Mouse (Mus musculus) heart, embryonic 11.5 days (tissue): ENCODE data around the gene Sapcd2. TPM values are rescaled to one million over a fixed set of nuclear protein-coding genes. Genes with fewer than 3 reads are reported as not detected.

ENCODE experiments used
- ATAC-seq: fragments of 200-750 bp; cut with Nextera tagmentation; replicated peaks from 2 replicates; pipeline ENCODE4 v1.8.0; 2017; ENCODE audit warnings: moderate library complexity; ENCODE audit not compliant: insufficient number of reproducible peaks, low FRiP score, low TSS enrichment
- H3K27ac ChIP-seq: fragments of 300-500 bp; sonication (generic); 2 replicates; pipeline ENCODE4 v1.5.1; 2014; ENCODE audit warnings: mild to moderate bottlenecking, low read depth, low read length
- H3K27me3 ChIP-seq: fragments of 300-500 bp; sonication (generic); 2 replicates; pipeline ENCODE4 v1.6.1; 2014; ENCODE audit warnings: mild to moderate bottlenecking, low read length, mixed read lengths; ENCODE audit not compliant: control insufficient read depth, insufficient read depth
- H3K36me3 ChIP-seq: fragments of 300-500 bp; sonication (generic); 2 replicates; pipeline ENCODE4 v1.6.1; 2014; ENCODE audit warnings: mild to moderate bottlenecking, low read length, moderate library complexity, mixed read lengths; ENCODE audit not compliant: control insufficient read depth, insufficient read depth
- H3K4me1 ChIP-seq: fragments of 300-500 bp; sonication (generic); 2 replicates; pipeline ENCODE4 v1.6.1; 2014; ENCODE audit warnings: low read length; ENCODE audit not compliant: control insufficient read depth, insufficient read depth
- H3K4me2 ChIP-seq: fragments of 300-500 bp; sonication (generic); 2 replicates; pipeline ENCODE4 v1.6.1; 2014; ENCODE audit warnings: mild to moderate bottlenecking, moderate library complexity
- H3K4me3 ChIP-seq: fragments of 300-500 bp; sonication (generic); 2 replicates; pipeline ENCODE4 v1.5.1; 2014; ENCODE audit warnings: low read depth, low read length
- H3K9ac ChIP-seq: fragments of 300-500 bp; sonication (generic); 2 replicates; pipeline ENCODE4 v1.6.1; 2014; ENCODE audit warnings: mild to moderate bottlenecking, low read depth, low read length, moderate library complexity
- H3K9me3 ChIP-seq: fragments of 300-500 bp; sonication (generic); replicated peaks from 2 replicates; pipeline ENCODE4 v1.6.1; 2016; ENCODE audit warnings: low read length; ENCODE audit not compliant: control insufficient read depth
- WGBS: fragments of 180-500 bp; shearing (Covaris S2); extraction: QIAGEN DNeasy Blood & Tissue Kit; methylation state at CpG from one replicate; pipeline ENCODE4 v1.1.7; 2014; ENCODE audit not compliant: insufficient replicate concordance; 5-methylcytosine and 5-hydroxymethylcytosine counted together
- polyA plus RNA-seq: library from polyadenylated mRNA; unstranded; fragments of >200 nt; fragmentation: Nextera tagmentation; extraction: Ambion mirVana; gene quantifications from 2 replicates; pipeline ENCODE4 v1.2.1, GENCODE M21; 2014

The Sapcd2 gene
- polyA plus RNA-seq, 1 experiment from 2014 or later: 16.0 TPM

- Histone ChIP-seq H3K36me3 (no peaks in the 10 kb centered on the region), H3K27me3 (peaks cover 54% of the 10 kb centered on the region), H3K9ac (no peak overlapping the region), H3K4me1 (peaks cover 4% of the 10 kb centered on the region; the same call in 1 of the 2 replicates), H3K4me2 (no peak overlapping the region), H3K4me3 (no peak overlapping the region), H3K9me3 (no peaks in the 10 kb centered on the region), H3K27ac (no peak overlapping the region)
- no peak for ATAC-seq
- 43% methylated on average over 3 of the region's 3 CpGs for WGBS
These were observed 22.4 kb downstream of the Sapcd2 start for GRCm38 (mm10) chr2:25394281-25395221.

GRCm38 (mm10) chr2:25395721-25396596 lies 23.8 kb downstream of the Sapcd2 start, which contains the start of gene Entpd2:
Gene Entpd2, plus strand, starts transcription at chr2:25395874.
- Histone ChIP-seq H3K27me3 (peaks cover 68% of the 10 kb centered on the region), H3K36me3 (no peaks in the 10 kb centered on the region), H3K4me3 (peak within 1 kb of the TSS; percentile 38), H3K4me1 (peaks cover 4% of the 10 kb centered on the region; the same call in 1 of the 2 replicates), H3K27ac (no peak within 1 kb of the TSS), H3K9ac (peak within 1 kb of the TSS; percentile 46; the same call in 1 of the 2 replicates), H3K9me3 (no peaks in the 10 kb centered on the region), H3K4me2 (peak within 1 kb of the TSS; percentile 73)
- WGBS: 2% methylated on average over 56 of the region's 57 CpGs
- ATAC-seq: no peak

GRCm38 (mm10) chr2:25396597-25396983 lies 24.5 kb downstream of the Sapcd2 start:
- H3K4me3 ChIP-seq: no peak overlapping the region; the same call in 1 of the 2 replicates
- ATAC-seq: no peak
- H3K4me1 ChIP-seq: peaks cover 4% of the 10 kb centered on the region; the same call in 1 of the 2 replicates
- H3K27me3 ChIP-seq: peaks cover 75% of the 10 kb centered on the region
- H3K4me2 ChIP-seq: peak overlapping the region; percentile 73
- no peak overlapping the region for H3K9ac ChIP-seq
- H3K27ac ChIP-seq: no peak overlapping the region
- 30% methylated on average over 3 of the region's 3 CpGs for WGBS
- H3K36me3 ChIP-seq: no peaks in the 10 kb centered on the region
- no peaks in the 10 kb centered on the region for H3K9me3 ChIP-seq

- H3K27me3 ChIP-seq: peaks cover 79% of the 10 kb centered on the region
- H3K4me2 ChIP-seq: no peak overlapping the region
- H3K4me3 ChIP-seq: no peak overlapping the region
- no peaks in the 10 kb centered on the region for H3K9me3 ChIP-seq
- no peak for ATAC-seq
- H3K4me1 ChIP-seq: peaks cover 4% of the 10 kb centered on the region; the same call in 1 of the 2 replicates
- no peaks in the 10 kb centered on the region for H3K36me3 ChIP-seq
- no peak overlapping the region for H3K27ac ChIP-seq
- H3K9ac ChIP-seq: no peak overlapping the region
- WGBS: 35% methylated on average over 1 of the region's 1 CpGs
These were observed 24.9 kb downstream of the Sapcd2 start for GRCm38 (mm10) chr2:25397010-25397409.

- Histone ChIP-seq H3K4me2 (no peak overlapping the region), H3K9me3 (no peaks in the 10 kb centered on the region), H3K27ac (no peak overlapping the region), H3K4me1 (peaks cover 4% of the 10 kb centered on the region; the same call in 1 of the 2 replicates), H3K27me3 (peaks cover 89% of the 10 kb centered on the region), H3K4me3 (no peak overlapping the region), H3K36me3 (no peaks in the 10 kb centered on the region), H3K9ac (no peak overlapping the region)
- ATAC-seq: no peak
- WGBS: 89% methylated on average over 7 of the region's 7 CpGs
These were observed 25.9 kb downstream of the Sapcd2 start for GRCm38 (mm10) chr2:25398065-25398464.

GRCm38 (mm10) chr2:25399051-25399450 lies 26.9 kb downstream of the Sapcd2 start, which contains the start of gene Npdc1:
Gene Npdc1, plus strand, starts transcription at chr2:25399351.
- no peak within 1 kb of the TSS for H3K27ac ChIP-seq
- 63% methylated on average over 8 of the region's 8 CpGs for WGBS

GRCm38 (mm10) chr2:25400291-25400690 lies 28.2 kb downstream of the Sapcd2 start:
- H3K9me3 ChIP-seq: no peaks in the 10 kb centered on the region
- ATAC-seq: no peak
- WGBS: 20% methylated on average over 16 of the region's 16 CpGs
- no peaks in the 10 kb centered on the region for H3K36me3 ChIP-seq
- H3K4me3 ChIP-seq: no peak overlapping the region
- H3K9ac ChIP-seq: no peak overlapping the region
- H3K27ac ChIP-seq: no peak overlapping the region
- H3K27me3 ChIP-seq: peaks cover 95% of the 10 kb centered on the region
- H3K4me1 ChIP-seq: peaks cover 4% of the 10 kb centered on the region; the same call in 1 of the 2 replicates
- H3K4me2 ChIP-seq: no peak overlapping the region

More at GRCm38 (mm10) chr2:25399051-25399450, 26.9 kb downstream of the Sapcd2 start, which contains the start of gene Npdc1:
- no peak within 1 kb of the TSS for H3K4me3 ChIP-seq
- H3K4me2 ChIP-seq: no peak within 1 kb of the TSS
- no peaks in the 10 kb centered on the region for H3K9me3 ChIP-seq
- ATAC-seq: no peak
- no peak within 1 kb of the TSS for H3K9ac ChIP-seq
- H3K36me3 ChIP-seq: no peaks in the 10 kb centered on the region
- peaks cover 97% of the 10 kb centered on the region for H3K27me3 ChIP-seq
- peaks cover 4% of the 10 kb centered on the region; the same call in 1 of the 2 replicates for H3K4me1 ChIP-seq

- H3K9ac ChIP-seq: no peak overlapping the region
- H3K4me3 ChIP-seq: no peak overlapping the region
- H3K27ac ChIP-seq: no peak overlapping the region
- H3K4me1 ChIP-seq: peaks cover 2% of the 10 kb centered on the region; the same call in 1 of the 2 replicates
- 5% methylated on average over 17 of the region's 17 CpGs for WGBS
- H3K36me3 ChIP-seq: no peaks in the 10 kb centered on the region
- no peak overlapping the region for H3K4me2 ChIP-seq
- H3K9me3 ChIP-seq: no peaks in the 10 kb centered on the region
- ATAC-seq: no peak
- H3K27me3 ChIP-seq: peaks cover 92% of the 10 kb centered on the region
These were observed 28.6 kb downstream of the Sapcd2 start for GRCm38 (mm10) chr2:25400764-25401163.
